Mouse (Mus musculus): ENCODE measurements around the gene Socs2.

Gene Socs2

GRCm38 (mm10) chr10:95354047-95354446, 62.9 kb downstream of the Socs2 start:
- no peak for ATAC-seq (ENCODE audit: low TSS enrichment)

GRCm38 (mm10) chr10:95348457-95348856, 68.5 kb downstream of the Socs2 start:
- ATAC-seq (ENCODE audit: low TSS enrichment): no peak

GRCm38 (mm10) chr10:95347776-95348175, 69.2 kb downstream of the Socs2 start:
- no peak for ATAC-seq (ENCODE audit: low TSS enrichment)

DNA sequence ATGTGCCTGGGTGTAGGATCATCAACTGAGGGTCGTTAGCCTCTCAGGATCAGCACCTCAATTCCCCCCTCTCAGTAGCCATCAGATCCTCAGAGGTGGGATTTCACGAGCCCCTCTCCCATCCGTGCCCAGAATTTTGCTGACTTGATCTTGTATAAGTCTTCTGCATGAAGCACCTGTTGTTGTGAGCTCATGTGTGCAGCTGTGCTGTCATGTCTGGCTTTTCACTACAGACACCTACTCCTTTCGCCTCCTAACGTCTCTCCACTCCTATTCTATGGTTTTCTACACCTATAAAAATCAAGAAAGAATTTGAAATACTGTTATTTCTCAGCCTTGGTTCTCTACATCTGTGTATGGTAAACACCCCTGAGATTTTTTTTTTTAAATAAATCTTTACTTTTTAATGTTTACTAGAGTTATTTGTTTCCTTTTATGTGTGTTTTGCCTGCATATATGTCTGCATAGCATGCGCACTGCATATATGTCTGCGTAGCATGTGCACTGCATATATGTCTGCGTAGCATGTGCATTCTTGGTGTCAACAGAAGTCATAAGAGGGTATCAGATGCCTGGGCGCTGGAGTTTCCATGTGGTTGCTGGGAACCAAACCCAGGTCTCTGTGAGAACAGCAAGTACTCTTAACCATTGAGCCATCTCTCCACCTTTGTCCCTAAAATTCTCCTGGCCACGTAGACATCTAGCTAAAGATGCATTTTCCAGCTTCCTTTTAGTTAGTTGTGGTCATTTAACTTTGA, 74.0 kb downstream of the Socs2 start:
- no peak for ATAC-seq (ENCODE audit: low TSS enrichment)

DNA sequence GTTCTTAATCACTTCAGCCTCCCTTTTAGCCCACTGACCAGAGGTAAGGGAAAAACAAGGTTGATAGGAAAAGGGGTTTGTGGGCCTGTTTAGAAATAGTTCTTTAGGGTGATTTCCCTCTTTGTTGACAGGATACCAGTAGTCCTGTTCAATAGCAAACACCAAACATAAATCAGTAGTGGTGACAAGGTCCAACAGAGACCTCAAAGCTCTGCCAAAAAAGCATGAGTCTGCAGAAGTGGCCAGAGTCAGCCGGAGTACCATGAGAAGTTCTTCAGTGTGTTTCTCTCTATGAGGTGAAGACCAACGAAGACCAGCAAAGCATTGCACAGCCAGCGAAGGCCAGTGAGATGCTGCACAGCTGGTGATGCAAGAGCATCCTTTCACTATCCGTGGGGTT, 76.3 kb downstream of the Socs2 start:
- no peak for ATAC-seq (ENCODE audit: low TSS enrichment)

GRCm38 (mm10) chr10:95337589-95337988, 79.4 kb downstream of the Socs2 start:
- no peak for ATAC-seq (ENCODE audit: low TSS enrichment)

- ATAC-seq (ENCODE audit: low TSS enrichment): no peak
Observed at GRCm38 (mm10) chr10:95336781-95337544, 80.0 kb downstream of the Socs2 start.
